Mouse (Mus musculus) mesoderm, embryonic 11.5 days (tissue): Measurements from ENCODE around the gene Gm20388.

Experiments used
- DNase-seq: peaks from one replicate; pipeline ENCODE4 v3.0.0-alpha.2; 2012; ENCODE audit warnings: low read depth, low spot score

Gm20388 gene

DNA sequence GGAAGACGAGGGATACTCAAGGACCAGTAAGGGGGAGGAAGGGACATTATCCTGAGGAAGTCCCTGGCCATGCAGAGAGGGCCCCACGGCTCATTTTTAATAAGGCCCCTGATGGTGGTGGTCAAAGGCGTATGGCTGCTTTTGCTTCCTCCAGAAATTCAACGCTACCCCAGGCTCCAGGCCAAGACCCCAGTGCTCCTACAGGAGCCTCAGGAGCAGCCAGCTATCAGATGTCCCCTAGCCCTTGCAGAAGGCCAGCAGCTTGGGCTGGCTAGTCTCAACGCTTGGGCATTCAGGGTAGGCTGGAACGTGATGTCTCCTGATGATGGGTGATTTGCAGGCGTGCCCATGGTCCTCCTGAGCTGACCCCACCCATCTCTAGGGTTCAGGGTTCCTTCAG, 521.8 kb downstream of the Gm20388 start:
- DNase-seq, result no peak

DNA sequence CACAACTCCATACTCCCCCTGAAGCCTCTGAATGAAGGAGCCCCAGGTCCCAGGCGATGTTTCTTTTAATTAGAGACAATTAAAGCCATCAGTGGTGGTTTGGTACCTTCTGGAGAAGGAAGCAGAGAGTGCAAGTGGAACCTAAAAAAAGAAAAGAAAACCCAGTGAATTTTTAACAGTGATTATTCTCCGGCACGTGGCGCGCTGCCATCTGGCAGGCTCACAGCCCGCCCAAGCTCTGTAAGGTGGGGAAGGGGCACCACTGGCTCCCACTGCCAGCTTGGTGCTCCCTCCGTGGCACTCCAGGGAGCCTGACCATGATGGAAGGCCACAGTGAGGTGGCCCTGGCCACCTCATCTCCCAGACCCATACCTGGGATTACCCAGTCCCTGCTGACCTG, 522.5 kb downstream of the Gm20388 start:
- no peak for DNase-seq

DNA sequence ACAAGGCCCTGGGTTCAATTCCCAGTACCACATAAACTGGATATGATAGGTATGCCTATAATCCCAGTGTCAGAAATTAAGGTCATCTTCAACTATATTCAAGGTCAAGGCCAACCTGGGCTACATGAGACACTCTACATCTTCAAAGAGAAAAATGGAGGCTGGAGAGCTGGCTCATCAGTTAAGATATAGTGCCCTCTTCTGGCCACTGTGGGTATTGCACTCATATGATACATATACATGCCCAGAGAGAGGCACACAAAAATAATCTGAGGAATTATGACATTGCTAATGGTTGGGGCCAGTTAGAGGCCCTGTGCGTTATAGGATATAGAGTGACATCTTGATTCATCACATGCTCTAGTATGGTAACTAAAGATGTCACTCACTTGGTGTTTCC, 523.1 kb downstream of the Gm20388 start:
- no peak for DNase-seq

DNA sequence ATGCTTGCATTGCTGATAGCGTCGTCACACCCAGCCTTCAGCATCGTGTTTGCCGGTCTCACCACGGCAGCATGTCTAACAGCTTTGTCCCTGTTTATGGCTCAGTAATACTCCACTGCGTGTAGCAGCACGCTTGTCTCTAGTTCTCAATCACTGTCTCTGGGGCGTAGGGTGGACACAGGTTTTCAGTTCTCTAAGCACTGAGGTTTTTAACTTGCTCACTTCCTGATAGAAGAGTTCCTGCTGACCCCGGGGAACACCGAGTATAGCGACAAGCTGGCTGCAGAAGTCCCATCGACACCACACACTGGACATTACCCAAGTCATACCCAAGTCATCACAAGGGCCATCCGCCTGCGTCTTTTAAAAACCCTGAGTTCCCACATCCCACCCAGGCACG, 525.1 kb downstream of the Gm20388 start:
- DNase-seq, result no peak

DNA sequence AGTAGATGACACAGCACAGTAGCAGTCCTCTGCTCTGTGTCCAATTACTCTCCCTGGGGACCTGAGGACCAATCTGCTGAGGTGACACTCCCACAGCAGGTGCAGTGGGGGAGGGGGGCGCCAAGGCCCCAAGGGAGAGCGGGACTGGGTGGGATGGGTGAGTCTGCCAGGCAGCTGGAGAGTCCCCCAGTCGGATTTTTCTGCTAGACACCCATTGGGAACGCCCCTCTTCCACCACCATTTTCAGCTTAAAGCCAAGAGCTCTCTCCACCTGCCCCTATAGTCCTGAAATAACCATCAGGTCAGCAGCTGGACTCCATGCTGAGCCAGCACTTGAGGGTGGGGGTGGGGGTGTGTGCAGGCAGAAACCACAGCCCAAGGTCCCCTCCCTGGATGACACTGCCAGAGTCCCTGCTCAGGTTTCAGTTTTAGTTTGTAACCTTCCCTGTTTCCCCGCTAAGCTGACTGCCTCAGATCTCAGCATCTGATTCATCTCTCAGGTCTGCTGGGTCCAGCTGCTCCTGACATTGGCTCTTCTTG, 525.9 kb downstream of the Gm20388 start:
- no peak for DNase-seq

DNA sequence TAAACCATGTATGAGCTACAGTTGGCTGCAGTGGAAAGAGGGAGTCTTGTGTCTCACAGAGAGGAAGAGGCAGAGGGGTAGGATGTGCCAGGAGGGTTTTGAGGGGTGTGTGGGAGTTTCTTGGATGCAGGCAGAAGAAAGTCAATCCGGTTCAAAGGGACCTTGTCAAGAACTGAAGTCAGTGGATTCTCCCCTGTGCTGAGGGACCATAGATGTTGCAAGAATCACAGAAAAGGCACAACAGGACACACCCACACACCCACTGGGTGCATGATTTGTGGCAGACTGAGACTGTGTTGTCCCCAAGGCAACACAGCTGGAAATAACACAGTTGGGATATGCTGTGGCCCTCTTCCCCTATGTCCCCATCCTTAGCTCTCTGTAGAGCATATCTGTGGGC, 526.6 kb downstream of the Gm20388 start:
- DNase-seq, result no peak

DNA sequence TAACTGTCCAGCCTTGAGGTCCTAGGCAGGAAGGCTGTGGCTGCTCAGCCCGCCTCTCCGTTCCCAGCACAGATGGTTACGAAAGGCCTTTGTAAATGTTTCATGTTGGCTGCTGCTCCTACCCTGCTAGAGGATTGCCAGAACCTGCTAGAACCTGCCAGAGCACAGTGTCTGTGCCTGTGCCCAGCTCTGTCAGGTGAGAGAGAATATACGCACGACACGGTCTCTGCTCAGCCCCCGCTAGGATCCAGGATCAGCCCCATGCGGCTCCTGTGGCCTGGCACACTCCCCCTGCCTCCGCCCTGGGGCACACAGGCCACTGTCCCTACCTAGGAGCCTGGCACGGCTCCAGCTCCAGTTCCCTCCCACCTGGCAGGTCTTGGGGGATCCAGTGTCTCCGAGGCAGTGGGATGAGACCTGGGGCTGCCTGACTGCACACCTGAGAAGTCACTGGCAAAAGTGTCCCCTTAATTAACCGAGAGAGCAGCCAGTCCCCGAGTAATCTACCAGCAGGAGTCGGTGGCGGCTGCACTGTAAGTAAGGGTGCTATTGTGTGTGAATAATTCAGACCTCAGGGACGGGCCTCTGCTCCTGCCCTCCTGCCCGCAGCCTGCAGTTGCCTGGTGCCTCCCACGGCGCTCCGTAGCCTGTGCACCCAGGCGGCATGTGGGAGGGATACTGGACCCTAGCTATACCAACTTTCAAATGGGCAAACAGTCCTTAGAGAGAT, 527.2 kb downstream of the Gm20388 start:
- DNase-seq, result no peak

DNA sequence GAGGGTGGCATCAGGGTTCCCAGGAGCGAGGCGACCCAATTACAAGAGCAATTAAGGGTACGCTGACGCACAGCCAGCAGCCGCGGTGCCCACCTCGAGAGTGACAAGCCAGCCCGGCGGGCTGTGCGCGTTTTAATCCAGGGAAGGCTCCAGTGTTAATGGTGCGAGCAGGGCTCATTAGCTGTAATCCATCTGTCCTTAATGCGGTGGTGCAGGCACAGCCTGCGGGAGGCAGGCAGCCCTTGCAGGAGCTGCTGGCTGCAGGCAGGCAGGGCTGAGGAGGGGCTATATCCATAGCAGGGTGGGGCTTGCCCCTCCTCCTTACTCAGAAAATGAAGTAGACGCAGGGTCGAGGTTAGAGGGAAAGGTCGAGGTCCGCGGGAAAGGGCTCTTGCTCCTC, 528.7 kb downstream of the Gm20388 start:
- no peak for DNase-seq

DNA sequence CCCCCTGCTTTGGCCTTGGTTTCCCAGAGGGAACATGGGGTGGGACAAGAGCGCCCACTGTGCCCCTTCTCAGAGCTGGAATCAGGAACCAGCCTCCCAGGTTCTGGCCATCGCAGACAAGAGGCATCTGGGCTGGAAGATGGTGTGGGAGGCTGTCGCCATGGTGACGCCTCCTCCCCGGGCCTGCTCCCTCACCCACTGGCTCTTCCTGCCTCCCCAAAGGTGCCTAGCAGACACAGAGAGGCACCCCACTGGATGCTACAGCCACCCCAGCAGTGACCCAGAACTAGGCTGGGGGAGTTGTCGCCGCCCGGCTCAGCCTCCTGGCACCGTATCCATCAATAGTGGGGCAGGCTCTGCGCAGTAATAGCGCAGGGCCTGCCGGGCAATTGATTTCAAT, 530.1 kb downstream of the Gm20388 start:
- no peak for DNase-seq

DNA sequence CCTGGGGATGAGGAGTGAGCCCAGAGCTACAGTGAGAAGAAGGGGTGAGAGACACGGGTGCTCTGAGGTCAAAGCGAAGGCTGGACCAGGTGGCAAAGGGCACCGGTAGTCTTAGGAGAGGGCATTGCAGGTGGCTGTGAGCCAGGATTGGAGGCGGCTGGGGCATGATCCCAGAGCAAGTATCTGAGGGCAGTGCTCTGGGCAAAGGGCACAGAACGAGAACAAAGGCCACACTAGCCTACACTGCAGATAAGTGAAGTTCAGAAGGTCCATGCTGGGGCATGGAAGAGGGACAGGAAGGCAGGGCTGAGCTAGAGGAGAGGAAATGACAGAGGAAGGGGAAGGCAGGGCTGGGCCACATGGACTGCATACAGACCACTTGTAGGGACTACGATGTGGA, 531.0 kb downstream of the Gm20388 start:
- DNase-seq, result no peak

DNA sequence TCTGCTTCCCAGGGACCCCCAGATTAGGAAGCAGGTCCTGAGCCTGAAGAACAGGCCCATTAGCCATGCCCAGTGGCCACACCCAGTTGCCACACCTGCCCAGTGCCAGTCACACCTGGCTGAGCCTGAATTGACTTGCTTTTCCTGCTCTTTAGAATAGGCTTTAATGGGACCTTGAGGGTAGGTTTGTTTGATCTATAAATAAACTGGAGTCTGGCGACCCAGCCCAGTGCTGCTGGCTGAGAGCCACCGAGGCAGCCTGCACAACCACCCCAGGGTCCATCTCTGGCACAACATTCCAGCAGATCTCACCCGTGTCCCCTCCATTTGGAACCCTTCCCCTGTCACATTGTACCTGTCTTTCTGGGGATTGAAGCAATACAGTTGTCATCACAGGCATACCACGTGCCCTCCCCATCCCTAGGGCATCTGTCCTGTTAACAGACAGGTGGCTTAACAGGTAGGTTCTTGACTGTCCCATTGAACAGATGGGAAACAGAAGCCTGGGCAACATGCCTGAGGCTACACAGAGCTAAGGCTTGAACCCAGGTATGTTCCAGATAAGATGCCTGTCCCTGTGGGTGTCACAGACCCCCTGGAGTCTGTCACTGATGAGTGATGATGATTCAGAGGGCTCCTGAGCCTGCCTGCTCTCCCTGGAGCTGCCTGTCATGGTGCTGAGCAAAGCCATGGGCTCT, 531.8 kb downstream of the Gm20388 start:
- DNase-seq, result no peak

DNA sequence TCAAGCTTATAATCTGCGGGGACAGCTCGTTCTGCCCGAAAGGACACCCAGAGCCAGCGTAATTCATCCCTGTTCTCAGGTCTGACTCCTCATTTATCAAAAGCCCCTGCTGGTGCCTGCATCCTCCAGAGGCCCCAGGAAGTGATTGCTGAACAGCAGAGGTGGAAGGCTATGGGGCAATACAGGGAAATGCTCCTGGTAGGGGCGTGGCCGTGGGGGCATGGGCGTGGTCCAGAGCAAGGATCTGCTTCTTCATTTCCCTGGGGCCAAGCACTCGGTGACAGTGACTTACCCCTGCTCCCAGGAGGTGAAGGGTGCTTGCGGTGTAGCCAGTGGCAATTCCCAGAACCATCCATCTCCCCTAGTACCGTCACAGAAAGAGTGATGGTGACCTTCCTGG, 534.6 kb downstream of the Gm20388 start:
- no peak for DNase-seq

DNA sequence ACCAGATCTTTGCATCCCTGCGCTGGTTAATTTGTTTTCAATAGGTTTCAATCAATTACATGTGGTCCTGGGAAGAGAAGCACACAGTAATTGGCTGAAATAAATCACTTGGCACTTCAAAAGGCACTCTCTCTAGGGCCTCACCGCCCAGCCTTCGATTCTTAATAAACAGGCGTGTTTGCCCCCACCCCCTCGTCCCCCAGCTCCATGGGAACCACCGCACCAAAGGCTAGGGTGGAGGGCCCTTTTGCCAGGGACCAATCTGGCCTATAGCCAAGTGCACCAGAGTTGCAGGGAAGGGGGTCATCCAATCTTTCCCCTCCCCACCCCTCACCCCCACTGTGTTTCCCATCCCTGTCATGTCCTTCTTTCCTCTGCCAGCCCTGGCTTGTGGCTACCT, 537.5 kb downstream of the Gm20388 start:
- DNase-seq, result no peak

DNA sequence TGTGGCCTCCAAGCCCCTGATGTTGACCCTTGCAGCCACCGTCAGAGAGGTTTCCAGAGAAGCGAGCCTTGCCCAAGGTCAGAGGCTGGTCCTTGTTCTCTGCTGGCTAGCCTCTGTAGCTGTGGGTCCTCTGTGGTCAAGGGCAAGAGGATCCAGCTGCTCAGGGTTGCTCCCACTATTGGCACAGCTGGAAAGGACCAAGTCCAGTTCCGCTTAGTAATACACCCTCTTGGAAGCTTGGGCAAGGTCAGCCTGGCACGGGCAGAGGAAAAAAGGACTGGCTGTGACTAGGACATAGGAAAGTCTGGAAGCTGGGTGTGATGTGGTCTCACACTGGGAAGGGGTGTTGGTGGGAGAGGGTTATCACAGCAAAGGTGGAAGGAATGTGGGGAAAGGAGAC, 538.5 kb downstream of the Gm20388 start:
- DNase-seq, result no peak

DNA sequence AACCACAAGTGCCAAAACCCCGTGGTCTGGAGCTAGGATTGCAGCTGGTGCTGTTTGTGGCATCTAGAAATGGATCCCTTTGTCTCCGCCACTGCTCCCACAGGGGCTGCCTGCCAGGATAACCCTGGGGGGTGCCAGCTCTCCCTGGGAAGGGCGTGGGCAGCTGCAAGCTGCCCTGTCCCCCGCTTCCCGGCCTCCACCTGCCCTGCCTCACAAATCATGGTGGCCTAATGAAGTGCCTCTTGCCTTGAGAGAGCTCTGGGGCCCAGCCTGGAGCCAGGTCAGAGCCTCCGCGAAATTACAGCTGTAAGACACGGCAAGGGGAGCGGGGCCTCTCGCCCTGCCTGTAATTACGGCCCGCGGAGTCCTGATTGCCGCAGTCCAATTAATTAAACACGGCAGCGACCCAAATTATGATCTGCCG, 539.0 kb downstream of the Gm20388 start:
- peak; percentile 61 for DNase-seq

DNA sequence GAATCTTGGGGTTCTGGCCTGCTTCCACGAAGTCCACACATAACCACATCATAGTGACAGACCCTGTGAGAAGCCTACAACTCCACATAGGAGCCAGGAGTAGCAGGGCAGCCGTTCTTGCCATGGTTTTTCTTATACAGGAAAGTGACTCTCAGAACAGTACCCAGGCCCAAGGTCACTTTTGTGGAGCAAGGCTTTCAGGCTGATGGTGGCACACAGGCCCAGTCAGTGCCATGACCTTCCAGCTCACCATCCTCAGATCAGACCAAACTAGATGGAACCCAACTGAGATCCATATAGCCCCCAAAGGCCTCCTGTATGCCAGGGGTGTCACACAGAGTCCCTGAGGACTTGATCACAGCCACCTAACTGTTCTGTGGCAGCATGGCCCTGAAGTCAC, 541.5 kb downstream of the Gm20388 start:
- DNase-seq, result no peak

DNA sequence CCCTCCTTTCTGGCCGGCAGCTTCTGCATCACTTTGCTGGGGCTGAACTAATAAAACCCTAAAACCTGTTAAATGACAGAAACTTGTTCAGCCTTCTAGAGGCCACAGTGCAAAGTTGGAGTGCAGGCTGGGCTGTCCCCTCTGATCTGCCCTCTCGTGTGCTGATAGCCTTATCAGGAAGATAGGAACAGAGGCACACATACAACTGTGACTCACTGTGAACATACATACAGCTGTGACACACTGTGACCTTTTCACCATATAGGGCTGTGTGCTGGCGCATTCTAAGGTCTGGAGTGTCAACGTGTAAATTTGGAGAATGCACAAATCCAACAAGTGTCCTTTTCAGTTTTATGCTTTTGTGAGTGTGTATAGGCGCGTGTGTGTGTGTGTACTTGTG, 543.8 kb downstream of the Gm20388 start:
- no peak for DNase-seq

DNA sequence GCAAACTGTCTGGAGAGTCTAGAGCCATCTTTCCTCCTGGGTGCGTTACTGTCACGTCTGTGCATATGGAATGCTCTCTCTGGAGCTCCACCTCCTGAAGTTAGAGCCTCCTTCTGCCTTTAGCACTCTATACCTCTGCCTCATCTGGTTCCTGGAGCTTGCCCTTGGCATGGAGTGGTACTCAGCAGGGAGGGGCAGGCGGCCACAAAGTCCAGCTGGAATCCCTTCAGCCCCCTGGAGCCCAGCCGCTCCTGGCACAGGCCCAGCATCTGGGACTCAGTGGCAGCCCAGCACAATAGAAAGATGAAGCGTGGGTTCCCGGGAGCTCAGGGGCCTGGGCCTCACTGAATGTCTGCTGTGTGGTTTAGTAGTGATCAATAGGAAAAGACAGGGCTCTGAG, 549.7 kb downstream of the Gm20388 start:
- no peak for DNase-seq

DNA sequence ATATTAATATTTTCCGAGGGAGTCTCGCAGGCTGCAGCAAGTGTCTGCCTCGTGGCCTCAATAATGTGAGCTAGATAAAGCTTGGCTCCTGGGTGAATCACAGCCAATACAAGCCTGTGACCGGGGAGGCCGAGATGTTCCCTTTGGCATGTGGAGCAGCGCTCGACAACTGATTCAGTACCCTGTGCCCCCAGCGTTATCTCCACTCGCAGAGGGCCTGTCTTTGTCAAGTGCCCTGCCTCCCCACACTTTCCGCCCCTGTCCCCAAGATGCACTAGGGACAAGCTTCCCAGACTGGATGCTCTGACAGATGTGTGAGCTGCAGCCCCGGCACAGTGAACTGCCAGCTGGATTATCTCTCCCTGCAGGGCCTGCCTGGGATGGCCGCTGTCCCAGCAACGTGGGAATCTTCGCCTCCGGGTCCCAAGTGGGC, 551.5 kb downstream of the Gm20388 start:
- no peak for DNase-seq

DNA sequence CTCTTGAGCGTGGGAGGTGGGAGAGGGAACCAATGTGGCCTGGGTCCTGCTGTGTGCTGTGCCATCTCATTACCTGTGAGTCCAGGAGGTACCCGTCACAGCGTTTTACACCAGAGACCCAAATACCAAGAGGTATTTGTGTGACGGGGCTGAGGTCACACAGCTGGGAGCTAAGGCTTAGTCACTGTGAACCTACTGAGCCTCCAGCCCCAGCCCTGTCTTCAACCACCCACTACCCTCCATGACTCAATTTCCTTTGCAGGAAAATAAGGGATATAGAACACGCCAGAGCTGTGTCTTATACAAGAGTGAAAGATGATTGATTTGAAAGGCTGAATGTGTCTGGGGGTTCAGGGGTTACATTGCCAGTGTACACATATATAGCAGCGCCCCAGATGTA, 552.0 kb downstream of the Gm20388 start:
- DNase-seq, result no peak

DNA sequence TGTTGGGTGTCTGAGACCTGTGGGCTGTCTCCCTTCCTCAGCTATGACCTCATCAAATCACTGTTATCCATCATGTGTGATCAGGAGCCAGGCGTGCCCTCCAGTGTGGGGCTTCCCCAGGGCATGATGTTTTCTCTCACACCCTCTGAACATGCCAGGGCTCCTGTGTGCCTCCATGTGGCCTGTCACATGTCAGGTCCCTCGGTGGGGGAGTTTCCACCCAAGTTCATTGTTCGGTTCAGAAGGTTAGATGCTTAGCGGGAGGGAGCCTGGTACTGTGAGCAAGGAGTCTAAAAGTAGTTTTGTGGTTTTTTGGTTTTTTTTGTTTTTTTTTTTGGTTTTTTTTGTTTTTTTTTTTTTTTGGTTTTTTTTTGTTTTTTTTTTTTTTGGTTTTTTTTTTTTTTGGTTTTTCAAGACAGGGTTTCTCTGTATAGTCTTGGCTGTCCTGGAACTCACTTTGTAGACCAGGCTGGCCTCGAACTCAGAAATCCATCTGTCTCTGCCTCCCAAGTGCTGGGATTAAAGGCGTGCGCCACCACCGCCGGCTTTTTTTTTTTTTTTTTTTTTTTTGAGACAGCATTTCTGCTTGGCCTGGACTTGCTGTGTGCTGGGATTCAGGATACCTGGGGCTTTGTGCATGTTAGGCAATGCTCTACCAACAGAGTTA, 553.4 kb downstream of the Gm20388 start:
- DNase-seq, result no peak

DNA sequence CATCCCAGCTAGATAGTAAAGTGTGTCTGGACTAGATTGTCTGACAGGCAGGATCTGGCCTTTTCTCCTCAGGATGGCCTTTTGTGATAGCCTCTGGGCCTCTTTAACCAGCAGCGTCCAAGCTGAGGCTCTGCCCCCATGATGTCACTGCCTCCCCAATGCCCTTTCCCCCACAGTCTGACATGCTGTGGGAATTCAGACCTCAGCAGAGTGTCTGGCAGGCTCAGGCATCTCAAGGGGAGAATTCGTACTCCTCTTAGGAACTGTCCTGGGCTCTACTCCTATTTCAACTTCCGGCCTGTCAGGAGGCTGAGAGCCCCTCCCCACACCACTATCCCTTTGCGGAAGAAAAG, 553.9 kb downstream of the Gm20388 start:
- DNase-seq, result no peak

DNA sequence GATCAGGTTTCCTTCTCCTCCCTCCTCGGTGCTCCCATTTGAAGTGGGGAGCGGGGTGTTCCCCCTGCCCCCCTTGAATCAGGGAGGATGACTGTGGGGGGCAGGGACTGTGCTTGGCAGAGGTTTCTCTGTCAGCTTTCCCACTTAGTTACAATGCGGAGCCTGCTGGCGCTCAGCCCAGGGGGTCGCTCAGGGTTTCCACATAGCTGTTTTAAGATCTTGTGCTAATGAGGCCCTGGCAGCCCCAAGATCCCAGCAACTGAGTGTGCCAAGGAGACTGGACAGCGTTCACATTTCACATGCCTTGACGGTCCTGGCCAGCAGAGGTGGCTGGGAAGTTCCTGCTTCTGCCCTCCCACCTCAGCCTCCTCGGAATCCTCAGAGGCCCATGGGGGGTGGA, 555.1 kb downstream of the Gm20388 start:
- no peak for DNase-seq
